Mouse (Mus musculus) left cerebral cortex, postnatal 25 days (tissue): ENCODE results near the gene Diaph3. TPM values are rescaled to one million over a fixed set of nuclear protein-coding genes. Genes with fewer than 3 reads are reported as not detected.
"Not testable (repeated sequence)": the region's sequence is repeated elsewhere in the genome, so short reads cannot be mapped to it uniquely, and the experiment has no call there.

Experiments
- DNase-seq, 2 experiments: peaks; one replicate each; pipeline ENCODE4 v3.0.0; 2022; ENCODE audit warnings: low spot score in 2 of 2, mixed read lengths in 1 of 2
- intact Hi-C: fragments of 180-260 bp; cut with DNase I; formaldehyde crosslinking; loops from one replicate; pipeline ENCODE4 v1.15.1; 2025
- total RNA-seq, 2 experiments: library from RNA; stranded (reverse); gene quantifications; 2 replicates each; pipeline ENCODE4 v1.2.3; 2021

Diaph3 gene
- total RNA-seq, 2 experiments from 2014 or later: 5.0 to 5.1 TPM

DNA sequence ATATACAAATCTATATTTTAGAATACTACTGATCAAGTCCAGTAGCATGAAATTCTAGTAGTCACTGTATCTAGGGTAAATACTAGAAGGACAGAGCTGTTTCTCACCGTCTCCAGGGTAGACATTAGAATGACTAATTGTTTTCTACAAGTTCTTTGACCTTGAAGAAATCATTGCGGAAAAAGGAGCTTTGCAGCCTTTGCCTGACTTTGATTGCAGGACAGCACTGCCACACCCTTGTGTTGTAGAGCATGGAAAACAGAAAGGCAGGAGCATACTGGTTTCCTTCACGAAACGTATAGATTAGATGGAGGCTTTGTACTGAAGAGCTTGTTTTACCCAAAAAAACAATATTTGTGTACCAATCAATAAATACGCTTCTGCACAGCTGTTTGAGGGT lies 52.6 kb downstream of the Diaph3 start:
- DNase-seq: no peak
- intact Hi-C loops: no loop called here

DNA sequence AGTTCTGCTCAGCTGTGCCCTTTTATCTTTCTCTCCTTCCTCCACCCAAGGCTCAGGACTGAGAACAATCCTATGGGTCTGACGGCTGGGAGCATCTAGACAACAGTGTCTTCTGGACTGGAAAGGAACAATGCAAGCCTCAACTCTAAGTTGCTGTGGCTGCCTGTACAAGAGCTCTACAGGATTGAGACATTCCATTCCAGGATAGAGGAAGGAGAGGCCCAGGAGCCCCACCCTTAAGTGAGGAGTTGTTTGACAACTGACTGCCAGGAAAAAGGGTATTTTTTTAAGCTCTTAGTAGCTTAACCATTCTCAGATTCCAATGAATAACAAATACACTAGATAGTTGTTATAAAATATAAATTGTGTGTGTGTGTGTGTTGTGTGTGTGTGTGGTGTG lies 53.0 kb downstream of the Diaph3 start:
- no peak for DNase-seq
- intact Hi-C loops: no loop called here

DNA sequence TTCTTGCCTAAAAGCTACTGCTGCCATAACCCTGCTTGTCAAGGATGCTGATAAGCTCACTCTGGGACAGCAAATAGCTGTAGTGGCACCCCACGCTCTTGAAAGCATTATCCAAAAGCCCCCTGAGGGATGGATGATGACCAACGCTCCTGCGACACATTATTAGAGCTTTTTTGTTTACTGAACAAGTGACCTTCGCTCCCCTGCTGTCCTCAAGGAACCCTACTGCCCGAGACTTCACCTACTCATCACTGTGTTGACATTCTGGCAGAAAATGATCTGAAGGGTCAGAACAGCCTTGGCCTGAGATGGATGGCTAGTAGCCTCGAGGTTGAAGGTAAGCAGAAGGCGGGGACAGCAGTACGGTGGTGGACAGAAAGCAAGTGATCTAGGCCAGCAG lies 56.1 kb downstream of the Diaph3 start:
- intact Hi-C loops: not testable (repeated sequence)

DNA sequence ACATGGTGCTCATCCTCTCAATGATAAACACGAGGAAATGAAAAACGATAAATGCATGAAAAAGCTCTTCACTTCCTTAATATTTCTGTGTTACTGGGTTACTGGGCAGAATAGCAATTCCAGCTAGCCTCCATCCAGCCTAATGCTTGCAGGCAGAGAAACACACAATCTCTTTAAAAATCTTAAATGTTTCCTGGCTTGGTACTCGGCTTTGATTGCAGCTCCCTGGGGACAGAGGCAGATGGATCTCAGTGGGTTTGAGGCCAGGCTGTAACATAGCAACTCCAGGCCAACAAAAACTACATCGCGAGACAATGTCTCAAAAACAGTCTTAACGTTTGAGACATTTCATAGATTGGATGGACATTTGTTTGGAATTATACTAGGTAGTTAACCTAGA lies 57.1 kb downstream of the Diaph3 start:
- no peak for DNase-seq

More for the DNA sequence above, 56.1 kb downstream of the Diaph3 start:
- not testable (repeated sequence) for DNase-seq

DNA sequence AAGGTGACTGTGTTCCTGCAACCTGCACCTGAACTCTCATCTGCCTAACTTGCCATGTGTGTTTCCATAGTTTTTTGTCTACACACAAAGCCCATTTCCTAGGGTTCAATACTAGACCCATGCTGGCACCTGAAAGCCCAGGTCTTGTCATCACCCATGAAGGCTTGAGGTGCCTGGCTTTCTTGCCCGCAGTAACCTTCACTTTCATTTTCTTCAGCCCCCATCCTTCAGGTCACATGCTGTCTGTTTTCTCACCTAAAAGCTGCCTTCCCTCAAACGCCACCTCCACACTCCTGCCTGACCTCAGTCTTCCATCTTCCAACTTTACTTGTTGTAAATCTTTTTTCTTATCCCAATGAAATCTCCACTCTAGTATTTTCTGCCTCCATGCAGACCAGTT lies 61.3 kb downstream of the Diaph3 start:
- intact Hi-C loops: no loop called here
- DNase-seq: no peak

More for the DNA sequence above, 57.1 kb downstream of the Diaph3 start:
- intact Hi-C loops: no loop called here

GRCm38 (mm10) chr14:87075021-87075531 lies 66.0 kb downstream of the Diaph3 start:
- intact Hi-C loops: no loop called here

GRCm38 (mm10) chr14:87064281-87064680 lies 76.8 kb downstream of the Diaph3 start:
- no peak for DNase-seq
- intact Hi-C loops: no loop called here

More at GRCm38 (mm10) chr14:87075021-87075531, 66.0 kb downstream of the Diaph3 start:
- DNase-seq: no peak

GRCm38 (mm10) chr14:87056169-87056568 lies 84.9 kb downstream of the Diaph3 start:
- DNase-seq: no peak
- intact Hi-C loops: no loop called here

DNA sequence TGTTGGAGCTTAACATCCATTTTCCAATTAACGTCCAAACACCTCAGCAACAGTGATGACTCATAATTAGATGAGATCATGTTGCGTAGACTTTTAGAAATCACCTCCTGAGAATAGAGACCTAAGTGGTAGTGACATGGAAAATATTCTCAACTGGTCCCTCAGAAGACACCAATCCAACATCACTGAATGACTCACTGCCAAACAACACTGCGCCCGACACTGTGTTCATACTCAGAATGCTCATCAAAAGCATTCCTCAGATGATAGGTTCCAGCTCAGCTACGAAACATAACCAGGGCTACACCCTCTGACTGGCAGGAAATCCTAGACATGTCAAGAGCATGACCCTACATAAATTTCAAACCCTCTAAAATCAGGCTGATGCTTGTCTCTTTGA lies 89.8 kb downstream of the Diaph3 start:
- intact Hi-C loops: no loop called here
- DNase-seq: no peak

- intact Hi-C loops: no loop called here
- DNase-seq: no peak
Measured at GRCm38 (mm10) chr14:87044401-87044806, 96.6 kb downstream of the Diaph3 start.

- intact Hi-C loops: no loop called here
- DNase-seq: no peak
Measured at GRCm38 (mm10) chr14:87020240-87020639, 120.8 kb downstream of the Diaph3 start.

DNA sequence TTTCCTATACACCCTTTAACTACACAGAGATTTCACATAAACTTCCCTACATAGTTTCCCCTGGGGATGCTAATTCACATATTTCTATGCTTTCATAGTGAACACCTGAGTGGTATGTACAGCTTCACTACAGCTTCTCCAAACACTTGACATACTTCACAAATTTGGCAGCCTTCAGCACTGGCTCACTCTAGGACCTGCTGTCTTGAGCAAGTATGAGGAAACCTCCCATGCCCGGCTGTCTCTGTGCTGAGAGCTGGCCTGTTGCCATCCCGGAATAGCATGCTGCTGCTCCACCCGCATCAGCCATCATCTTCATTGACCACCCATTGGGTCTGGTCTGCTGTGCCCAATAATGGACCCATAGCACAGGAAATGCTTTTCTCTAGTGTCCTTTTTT lies 121.3 kb downstream of the Diaph3 start:
- no peak for DNase-seq
- intact Hi-C loops: no loop called here

- no peak for DNase-seq
- intact Hi-C loops: no loop called here
Measured at GRCm38 (mm10) chr14:86997318-86997717, 143.7 kb downstream of the Diaph3 start.

- no peak for DNase-seq
- intact Hi-C loops: no loop called here
Measured at GRCm38 (mm10) chr14:86951169-86951568, 189.9 kb downstream of the Diaph3 start.

DNA sequence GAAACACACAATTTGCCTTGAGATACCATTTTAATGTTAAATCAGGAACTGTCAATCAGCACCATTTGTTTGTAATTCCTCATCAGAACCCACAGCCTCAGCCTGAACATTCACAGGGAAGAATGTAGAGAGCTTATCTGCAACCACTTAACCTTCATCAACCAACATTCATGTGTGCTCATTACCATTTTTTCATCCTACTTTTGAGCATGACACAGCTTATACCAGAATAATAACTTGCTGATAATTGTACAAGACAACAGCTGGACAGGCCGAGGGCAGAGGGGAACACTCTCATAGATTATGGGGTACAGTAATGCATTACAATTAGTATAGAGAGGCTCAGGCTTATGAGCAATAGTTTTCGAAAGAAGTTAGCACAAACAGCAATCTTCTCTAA lies 203.1 kb downstream of the Diaph3 start:
- intact Hi-C loops: no loop called here
- DNase-seq: no peak

DNA sequence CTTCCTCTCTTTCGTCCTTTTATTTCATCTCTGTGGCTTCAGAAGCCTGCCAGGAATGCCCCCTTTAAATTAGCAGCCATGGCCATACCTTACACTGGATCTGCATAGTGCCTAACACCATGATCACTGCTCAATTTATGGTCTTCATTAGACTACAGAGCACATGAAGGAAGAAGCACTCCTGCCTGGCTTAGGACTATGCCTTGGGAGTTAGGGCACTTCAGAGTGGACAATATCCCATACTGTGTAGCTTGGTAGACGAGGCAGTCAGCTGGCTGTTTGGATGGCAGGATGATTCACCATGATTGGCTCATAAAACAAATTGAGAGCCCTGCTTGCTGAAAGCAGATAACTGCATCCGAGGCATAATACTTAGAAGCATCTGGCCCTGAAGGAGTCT lies 204.6 kb downstream of the Diaph3 start:
- intact Hi-C loops: no loop called here
- DNase-seq: peak; percentile 1 to 15

DNA sequence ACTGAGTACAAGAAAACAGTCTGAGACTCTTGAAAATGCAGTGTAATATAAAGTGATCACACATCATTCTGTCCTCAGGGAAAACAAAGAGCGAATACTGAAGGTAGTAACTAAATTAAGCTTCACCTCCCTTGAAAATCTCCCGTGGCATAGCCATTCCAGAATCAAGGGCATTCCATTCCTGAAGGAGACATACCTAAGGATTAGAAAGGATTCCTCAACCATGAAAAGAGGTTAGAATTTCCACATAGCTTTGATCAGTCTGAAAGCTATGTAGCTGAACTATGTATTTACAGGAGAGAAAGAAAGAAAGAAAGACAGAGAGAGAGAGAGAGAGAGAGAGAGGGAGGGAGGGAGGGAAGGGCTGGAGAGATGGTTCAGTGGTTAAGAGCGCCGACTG lies 210.3 kb downstream of the Diaph3 start:
- DNase-seq: no peak
- intact Hi-C loops: no loop called here

DNA sequence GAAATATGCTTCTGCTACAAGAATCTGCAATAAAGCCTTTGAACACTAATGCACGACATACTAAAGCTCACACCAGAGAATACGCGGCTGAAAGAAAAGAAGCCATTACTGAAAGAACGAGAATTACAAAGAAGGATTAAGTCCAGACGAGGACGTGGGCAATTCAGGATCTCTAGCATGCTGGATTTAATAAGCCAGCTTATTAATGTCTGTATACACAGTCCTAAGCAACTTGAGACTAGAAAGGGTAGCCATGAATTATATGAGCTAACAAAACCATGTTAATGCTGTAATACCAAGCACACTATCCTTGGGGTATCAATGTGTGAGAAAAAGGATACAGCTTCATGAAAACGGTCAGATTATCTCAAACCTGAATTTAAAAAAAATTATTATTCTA lies 214.2 kb downstream of the Diaph3 start:
- no peak for DNase-seq
- intact Hi-C loops: no loop called here

- intact Hi-C loops: no loop called here
- DNase-seq: peak in 1 of 2 experiments; percentile 10
Measured at GRCm38 (mm10) chr14:86898898-86899297, 242.1 kb downstream of the Diaph3 start.

DNA sequence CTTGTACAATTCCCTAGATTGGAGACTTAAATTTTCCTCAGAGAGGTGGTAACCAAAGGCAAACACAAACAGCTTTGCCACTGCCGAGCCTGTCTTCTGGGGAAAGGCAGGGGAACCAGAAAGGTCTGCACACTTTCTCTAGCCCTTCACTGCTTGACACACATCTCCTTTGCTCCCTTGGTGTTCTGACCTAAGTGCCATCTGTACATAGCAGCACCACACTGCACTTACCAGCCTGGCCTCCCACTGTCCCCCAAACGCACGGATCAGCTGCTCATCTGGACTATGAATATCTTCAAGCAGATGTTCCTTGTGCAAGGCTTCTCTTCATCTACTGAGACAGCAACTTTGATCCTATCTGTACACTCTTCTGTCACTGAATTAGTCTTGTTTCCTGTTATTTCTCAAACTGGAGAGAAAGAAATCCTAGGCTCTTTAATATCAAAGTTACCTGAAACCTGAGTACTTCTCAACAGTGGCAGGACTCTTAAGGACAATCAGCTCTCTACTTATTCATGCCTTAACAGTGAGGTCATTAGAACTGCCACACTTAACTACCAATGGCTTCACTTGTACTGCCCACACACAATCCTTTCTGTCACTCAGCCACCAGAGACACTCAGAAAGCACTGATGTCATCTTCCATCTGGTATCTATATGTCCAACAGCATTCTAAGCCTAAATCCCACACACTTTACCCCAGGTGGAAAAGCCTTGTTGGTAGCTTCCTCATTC lies 251.8 kb downstream of the Diaph3 start:
- DNase-seq: no peak
- intact Hi-C loops: no loop called here

DNA sequence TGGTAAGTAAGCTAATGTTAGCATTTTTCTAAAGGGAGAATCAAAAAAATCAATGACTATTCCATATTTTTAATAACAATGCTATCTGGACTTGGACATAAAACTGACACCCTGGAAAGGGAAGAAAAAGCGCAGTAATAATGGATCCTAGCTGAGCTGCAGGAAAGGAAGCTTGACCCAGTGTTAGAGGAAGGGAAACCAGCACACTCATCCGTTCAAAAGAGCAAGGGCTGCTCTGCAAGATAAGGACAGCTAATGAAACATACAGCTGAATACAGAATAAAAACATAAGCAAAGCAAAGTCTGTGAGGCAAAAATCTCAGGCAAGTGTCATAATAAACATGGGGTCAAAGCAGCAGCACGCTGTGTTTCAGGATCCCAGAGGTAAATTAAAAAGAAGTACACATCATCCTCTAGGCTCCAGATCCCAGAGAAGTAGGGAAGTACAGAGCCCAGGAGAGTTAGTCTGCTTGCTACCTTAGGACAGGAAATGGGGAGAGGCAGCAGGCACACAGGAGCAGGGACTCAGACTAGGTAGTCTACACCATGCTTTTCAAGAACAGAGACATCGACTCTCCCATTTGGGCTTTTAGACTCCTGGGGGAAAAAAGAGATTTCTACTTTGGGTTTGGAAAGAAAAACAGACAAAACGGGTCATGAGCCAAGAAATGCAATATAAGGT lies 255.5 kb downstream of the Diaph3 start:
- intact Hi-C loops: no loop called here
- no peak for DNase-seq
